Mouse (Mus musculus): ENCODE data around the gene Zfp316.

The Zfp316 gene

GRCm38 (mm10) chr5:143222287-143222686 lies 47.5 kb downstream of the Zfp316 start:
- DNase-seq (ENCODE audit: low spot score) = no peak

GRCm38 (mm10) chr5:143220996-143221395 lies 48.8 kb downstream of the Zfp316 start:
- no peak for DNase-seq (ENCODE audit: low spot score)

- DNase-seq (ENCODE audit: low spot score) = no peak
Measured at GRCm38 (mm10) chr5:143213832-143214231, 56.0 kb downstream of the Zfp316 start.

DNA sequence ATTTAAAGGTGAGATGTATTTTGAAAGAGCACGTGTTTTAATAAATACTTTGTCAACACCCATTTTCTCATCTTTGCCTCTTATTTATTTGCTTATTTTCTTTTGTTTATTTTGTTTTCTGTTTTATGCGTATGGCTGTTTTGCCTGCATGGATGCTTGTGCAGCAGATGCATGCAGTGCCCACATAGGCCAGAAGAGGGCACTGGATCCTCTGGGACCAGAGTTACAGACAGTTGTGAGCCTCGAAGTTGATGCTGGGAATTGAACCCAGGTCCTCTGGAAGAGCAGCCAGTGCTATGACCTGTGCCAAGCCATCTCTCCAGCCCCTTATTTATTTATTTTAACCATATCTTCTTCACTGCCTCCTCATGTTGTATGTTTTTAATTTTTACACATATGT lies 64.8 kb downstream of the Zfp316 start:
- no peak for DNase-seq (ENCODE audit: low spot score)

Data from urinary bladder, postnatal 25 days (tissue).